Mouse (Mus musculus) CH12.LX (cell line): ENCODE measurements around the gene Arsb. TPM values are rescaled to one million over a fixed set of nuclear protein-coding genes. Genes with fewer than 3 reads are reported as not detected.
A peak's percentile ranks its signal among the peaks of the same experiment; 100 is the strongest.

ENCODE experiments used
- DNase-seq: peaks from one replicate; pipeline ENCODE4 v3.0.0-alpha.2; 2013; ENCODE audit errors: extremely low read depth
- H3K27ac ChIP-seq: 2 replicates; pipeline ENCODE4 v1.5.1; 2012; ENCODE audit warnings: low read depth, mild to moderate bottlenecking, control low read depth, moderate library complexity; ENCODE audit not compliant: insufficient read depth
- H3K27me3 ChIP-seq: replicated peaks from 2 replicates; pipeline ENCODE3; 2012; ENCODE audit warnings: inconsistent platforms
- H3K36me3 ChIP-seq, 2 experiments: replicated peaks in 1 of 2; 2 replicates each; pipeline versions ENCODE3 to v1.6.1; 2012; ENCODE audit warnings: inconsistent platforms in 1 of 2, low read length in 1 of 2, mild to moderate bottlenecking in 1 of 2, mixed read lengths in 1 of 2, moderate library complexity in 1 of 2; ENCODE audit not compliant: control insufficient read depth in 1 of 2, insufficient read depth in 1 of 2
- H3K4me1 ChIP-seq, 2 experiments: 2 replicates each; pipeline ENCODE4 v1.6.1; 2012; ENCODE audit warnings: inconsistent platforms in 1 of 2, moderate library complexity in 1 of 2; ENCODE audit not compliant: insufficient read depth in 2 of 2, control insufficient read depth in 1 of 2
- H3K4me2 ChIP-seq: 2 replicates; pipeline ENCODE4 v1.6.1; 2012; ENCODE audit warnings: low read depth, mild to moderate bottlenecking, control low read depth; ENCODE audit not compliant: poor library complexity, insufficient read depth, severe bottlenecking
- H3K4me3 ChIP-seq, 3 experiments: fragments of 150-350 bp in 1 of 3; sonication (generic) in 1 of 3; replicated peaks in 1 of 3; 2 replicates each; pipeline versions ENCODE3 to v1.5.1; 2011 to 2012; ENCODE audit warnings: low read depth in 2 of 3, low read length in 2 of 3, mild to moderate bottlenecking in 2 of 3, moderate library complexity in 2 of 3, control low read depth in 1 of 3, improper control_type of control experiment in 1 of 3, inconsistent platforms in 1 of 3, mixed read lengths in 1 of 3; ENCODE audit not compliant: poor library complexity in 1 of 3
- H3K79me2 ChIP-seq: replicated peaks from 2 replicates; pipeline ENCODE4 v1.6.1; 2012; ENCODE audit warnings: mild to moderate bottlenecking, moderate library complexity; ENCODE audit not compliant: control insufficient read depth, poor library complexity, insufficient read depth, severe bottlenecking; ENCODE audit errors: extremely low read depth
- H3K9ac ChIP-seq: 2 replicates; pipeline ENCODE4 v1.6.1; 2012; ENCODE audit warnings: low read depth, mild to moderate bottlenecking, control low read depth, moderate library complexity; ENCODE audit not compliant: insufficient read depth
- H3K9me3 ChIP-seq: replicated peaks from 2 replicates; pipeline ENCODE3; 2012; ENCODE audit warnings: low read length, inconsistent platforms, mixed read lengths
- BHLHE40 ChIP-seq: IDR thresholded peaks from 2 replicates; pipeline ENCODE4 v1.6.1; 2011; ENCODE audit warnings: mild to moderate bottlenecking, low read depth, low read length, improper control_type of control experiment
- CHD1 ChIP-seq: IDR thresholded peaks from 2 replicates; pipeline ENCODE4 v1.6.1; 2012; ENCODE audit warnings: low read depth, low read length, improper control_type of control experiment, inconsistent platforms
- ELF1 ChIP-seq: IDR thresholded peaks from 2 replicates; pipeline ENCODE4 v1.6.1; 2014; ENCODE audit warnings: low read depth, mild to moderate bottlenecking, inconsistent platforms, low read length, improper control_type of control experiment
- EP300 ChIP-seq: IDR thresholded peaks from 2 replicates; pipeline ENCODE4 v1.6.1; 2011; ENCODE audit warnings: low read length, improper control_type of control experiment
- ETS1 ChIP-seq: conservative IDR thresholded peaks from 2 replicates; pipeline ENCODE4 v1.6.1; 2012; ENCODE audit warnings: low read depth, mild to moderate bottlenecking, inconsistent platforms, low read length, improper control_type of control experiment, moderate library complexity
- HCFC1 ChIP-seq: IDR thresholded peaks from 2 replicates; pipeline ENCODE4 v1.6.1; 2012; ENCODE audit warnings: low read depth, mild to moderate bottlenecking, inconsistent platforms, low read length, improper control_type of control experiment
- JUND ChIP-seq: conservative IDR thresholded peaks from 2 replicates; pipeline ENCODE4 v1.6.1; 2011; ENCODE audit warnings: low read depth, low read length, improper control_type of control experiment
- KAT2A ChIP-seq: IDR thresholded peaks from 2 replicates; pipeline ENCODE4 v1.6.1; 2012; ENCODE audit warnings: low read length, improper control_type of control experiment, inconsistent platforms; ENCODE audit not compliant: insufficient replicate concordance
- MAX ChIP-seq: IDR thresholded peaks from 2 replicates; pipeline ENCODE4 v1.6.1; 2011; ENCODE audit warnings: low read length, improper control_type of control experiment
- MEF2A ChIP-seq: IDR thresholded peaks from 2 replicates; pipeline ENCODE4 v1.6.1; 2014; ENCODE audit warnings: low read depth, mild to moderate bottlenecking, inconsistent platforms, low read length, improper control_type of control experiment, borderline replicate concordance
- MYC ChIP-seq: IDR thresholded peaks from 2 replicates; pipeline ENCODE4 v1.6.1; 2011; ENCODE audit warnings: low read depth, mild to moderate bottlenecking, improper control_type of control experiment, low read length
- NELFE ChIP-seq: IDR thresholded peaks from 2 replicates; pipeline ENCODE4 v1.6.1; 2011; ENCODE audit warnings: low read depth, low read length, improper control_type of control experiment
- PAX5 ChIP-seq: IDR thresholded peaks from 2 replicates; pipeline ENCODE4 v1.6.1; 2012; ENCODE audit warnings: low read length, inconsistent platforms, mixed read lengths
- POLR2AphosphoS2 ChIP-seq: IDR thresholded peaks from 2 replicates; pipeline ENCODE4 v1.6.1; 2011; ENCODE audit warnings: low read depth, low read length, improper control_type of control experiment
- SIN3A ChIP-seq: IDR thresholded peaks from 2 replicates; pipeline ENCODE4 v1.6.1; 2012; ENCODE audit warnings: low read length, improper control_type of control experiment, inconsistent platforms
- UBTF ChIP-seq: IDR thresholded peaks from 2 replicates; pipeline ENCODE4 v1.6.1; 2012; ENCODE audit warnings: low read depth, mild to moderate bottlenecking, inconsistent platforms, low read length, improper control_type of control experiment, moderate library complexity
- ZMIZ1 ChIP-seq: IDR thresholded peaks from 2 replicates; pipeline ENCODE4 v1.6.1; 2012; ENCODE audit warnings: low read depth, mild to moderate bottlenecking, inconsistent platforms, low read length, improper control_type of control experiment
- dilution Hi-C: fragments of 300-500 bp; cut with MboI; formaldehyde crosslinking; loops from 2 replicates; pipeline ENCODE4 v1.14.3; 2020; ENCODE audit warnings: low sequenced_read_pairs; ENCODE audit not compliant: extremely low pct_unique_long_range_greater_than_20kb, extremely low pct_ligation_motif_present
- in situ Hi-C: fragments of 300-500 bp; cut with MboI; formaldehyde crosslinking; loops from 3 replicates; pipeline ENCODE4 v1.14.3; 2019; ENCODE audit warnings: low sequenced_read_pairs, low pct_ligation_motif_present, low pct_unique_long_range_greater_than_20kb, mixed read lengths
- polyA plus RNA-seq: library from polyadenylated mRNA; unstranded; fragments of >175 nt; gene quantifications from 2 replicates; pipeline ENCODE4 v1.2.1, GENCODE M21; 2012; ENCODE audit warnings: low read depth; ENCODE audit not compliant: insufficient read length
- total RNA-seq, 2 experiments: library from RNA; depleted of rRNA; stranded (reverse); fragments of 300-350 nt in 1 of 2; fragments of >200 nt in 1 of 2; gene quantifications; 2 replicates each; pipeline ENCODE4 v1.2.3; 2012 to 2014

Gene Arsb
- total and polyA plus RNA-seq, 3 experiments, result 1.0 to 9.8 (median 2.0) TPM

GRCm38 (mm10) chr13:93921831-93922565 is 150.6 kb downstream of the Arsb start:
- no peaks in the 10 kb centered on the region for H3K36me3 ChIP-seq
- no peak for DNase-seq
- dilution Hi-C loops (no loop called here), in situ Hi-C loops (no loop called here)
- H3K79me2 ChIP-seq, result no peaks in the 10 kb centered on the region
- TF ChIP-seq CHD1 (no peak), EP300 (peak; percentile 34; the same call in 1 of the 2 replicates)
- H3K9ac ChIP-seq, result no peak overlapping the region
- peaks cover 0 to 37% of the 10 kb centered on the region in 2 experiments; a peak in 2 of 4 replicates for H3K4me1 ChIP-seq
- H3K4me3 ChIP-seq, result no peak overlapping the region
- no peaks in the 10 kb centered on the region for H3K27me3 ChIP-seq
- no peak overlapping the region for H3K4me2 ChIP-seq
- no peak overlapping the region for H3K27ac ChIP-seq
- no peaks in the 10 kb centered on the region for H3K9me3 ChIP-seq

DNA sequence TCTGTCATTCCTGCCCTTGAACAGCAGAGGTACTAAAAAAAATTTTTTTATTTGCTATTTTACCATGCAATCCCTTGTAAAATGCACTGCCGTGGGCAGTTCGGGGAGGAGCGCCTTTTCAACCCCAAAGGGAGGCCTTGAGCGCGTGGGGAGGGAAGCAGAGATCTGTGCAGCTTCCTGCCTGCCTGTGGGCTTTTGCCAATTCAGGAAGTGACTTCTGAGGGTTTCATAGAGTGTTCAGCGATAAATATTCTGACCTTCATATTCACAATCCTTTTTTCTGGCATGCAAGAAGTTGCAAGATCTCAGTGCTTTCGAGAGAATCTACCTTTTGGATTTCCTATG is 151.1 kb downstream of the Arsb start:
- H3K79me2 ChIP-seq, result no peaks in the 10 kb centered on the region
- DNase-seq, result no peak
- no peak overlapping the region for H3K27ac ChIP-seq
- H3K4me2 ChIP-seq, result no peak overlapping the region
- peaks cover 0 to 37% of the 10 kb centered on the region in 2 experiments; a peak in 2 of 4 replicates for H3K4me1 ChIP-seq
- no peaks in the 10 kb centered on the region for H3K36me3 ChIP-seq
- TF ChIP-seq POLR2AphosphoS2, result no peak
- no peak for TF ChIP-seq NELFE
- TF ChIP-seq MEF2A, result no peak
- TF ChIP-seq MAX, result no peak
- no peak for TF ChIP-seq KAT2A
- TF ChIP-seq ZMIZ1, result no peak
- no peak for TF ChIP-seq MYC
- TF ChIP-seq BHLHE40, result no peak
- TF ChIP-seq JUND, result no peak
- TF ChIP-seq PAX5, result no peak
- TF ChIP-seq ETS1, result no peak
- TF ChIP-seq HCFC1, result no peak
- TF ChIP-seq ELF1, result no peak
- TF ChIP-seq UBTF, result no peak
- TF ChIP-seq SIN3A, result no peak
- dilution Hi-C loops (no loop called here), in situ Hi-C loops (no loop called here)
- no peak overlapping the region for H3K4me3 ChIP-seq
- no peaks in the 10 kb centered on the region for H3K9me3 ChIP-seq
- H3K9ac ChIP-seq, result no peak overlapping the region
- no peaks in the 10 kb centered on the region for H3K27me3 ChIP-seq
